Mouse (Mus musculus) left cerebral cortex, postnatal 4 days (tissue): ENCODE results near the gene Nup35. TPM values are rescaled to one million over a fixed set of nuclear protein-coding genes. Genes with fewer than 3 reads are reported as not detected.

ENCODE experiments used
- DNase-seq: peaks from one replicate; pipeline ENCODE4 v3.0.0-alpha.2; 2022
- intact Hi-C: fragments of 180-260 bp; cut with DNase I; formaldehyde crosslinking; loops from one replicate; pipeline ENCODE4 v1.15.1; 2025
- total RNA-seq, 2 experiments: library from RNA; stranded (reverse); gene quantifications; 2 replicates each; pipeline ENCODE4 v1.2.3; 2021

Nup35 gene
- 10 to 100 TPM; 26.5 to 28.1 TPM for total RNA-seq

GRCm38 (mm10) chr2:80616854-80617737, at the start of gene Nup35, which contains the start of gene Dusp19:
Gene Nup35, plus strand, starts transcription at chr2:80617236.
Gene Dusp19, plus strand, starts transcription at chr2:80617045.
- peak; percentile 92 for DNase-seq
- intact Hi-C loops, result no loop called here

- no peak for DNase-seq
- intact Hi-C loops, result no loop called here
Measured at GRCm38 (mm10) chr2:80567411-80567810, 49.6 kb upstream of the Nup35 start.

GRCm38 (mm10) chr2:80570656-80571055, 46.4 kb upstream of the Nup35 start:
- DNase-seq, result no peak
- intact Hi-C loops, result no loop called here

GRCm38 (mm10) chr2:80577286-80577685, 39.8 kb upstream of the Nup35 start:
- intact Hi-C loops, result no loop called here
- no peak for DNase-seq

- intact Hi-C loops, result no loop called here
- no peak for DNase-seq
Measured at GRCm38 (mm10) chr2:80579253-80579891, 37.7 kb upstream of the Nup35 start.

- DNase-seq, result peak; percentile 39
- intact Hi-C loops, result no loop called here
Measured at GRCm38 (mm10) chr2:80580311-80580961, 36.6 kb upstream of the Nup35 start.

- intact Hi-C loops, result no loop called here
Measured at GRCm38 (mm10) chr2:80581043-80581711, 35.9 kb upstream of the Nup35 start, which contains the start of gene Nckap1. Gene Nckap1, minus strand, starts transcription at chr2:80581380.

GRCm38 (mm10) chr2:80582356-80582755, 34.7 kb upstream of the Nup35 start:
- intact Hi-C loops, result no loop called here
- DNase-seq, result no peak

More at GRCm38 (mm10) chr2:80581043-80581711, 35.9 kb upstream of the Nup35 start, which contains the start of gene Nckap1:
- DNase-seq, result peak; percentile 92

- intact Hi-C loops, result no loop called here
- no peak for DNase-seq
Measured at GRCm38 (mm10) chr2:80594215-80594918, 22.7 kb upstream of the Nup35 start.

GRCm38 (mm10) chr2:80596960-80597359, 20.1 kb upstream of the Nup35 start:
- no peak for DNase-seq
- intact Hi-C loops, result no loop called here

GRCm38 (mm10) chr2:80599850-80600249, 17.2 kb upstream of the Nup35 start:
- no peak for DNase-seq
- intact Hi-C loops, result no loop called here

GRCm38 (mm10) chr2:80600611-80601010, 16.4 kb upstream of the Nup35 start:
- intact Hi-C loops, result no loop called here
- no peak for DNase-seq

- intact Hi-C loops, result no loop called here
- DNase-seq, result no peak
Measured at GRCm38 (mm10) chr2:80602756-80603155, 14.3 kb upstream of the Nup35 start.

- peak; percentile 26 for DNase-seq
- intact Hi-C loops, result no loop called here
Measured at GRCm38 (mm10) chr2:80603771-80604426, 13.1 kb upstream of the Nup35 start.

- intact Hi-C loops, result no loop called here
- peak; percentile 4 for DNase-seq
Measured at GRCm38 (mm10) chr2:80612286-80612685, 4.8 kb upstream of the Nup35 start.

- intact Hi-C loops, result no loop called here
- peak; percentile 43 for DNase-seq
Measured at GRCm38 (mm10) chr2:80612796-80613195, 4.2 kb upstream of the Nup35 start.

GRCm38 (mm10) chr2:80618991-80619390, 2.0 kb downstream of the Nup35 start:
- intact Hi-C loops, result no loop called here
- no peak for DNase-seq

- intact Hi-C loops, result no loop called here
- no peak for DNase-seq
Measured at GRCm38 (mm10) chr2:80621921-80622320, 4.9 kb downstream of the Nup35 start.

GRCm38 (mm10) chr2:80624523-80624922, 7.5 kb downstream of the Nup35 start:
- intact Hi-C loops, result no loop called here
- no peak for DNase-seq
